Mouse (Mus musculus): ENCODE data around the gene Ruvbl1. TPM values are rescaled to one million over a fixed set of nuclear protein-coding genes. Genes with fewer than 3 reads are reported as not detected.

Ruvbl1 gene
- total and polyA plus RNA-seq, 3 experiments: 34.3 to 159 (median 35.6) TPM

- Histone ChIP-seq H3K36me3 (replicated peaks) (peaks cover 92% of the 10 kb centered on the region), H3K4me1 (ENCODE audit: insufficient read depth, low read depth, low read length) (0 out of 2 replicates have a peak, but pooled peaks cover 2% of the 10 kb centered on the region), H3K27me3 (ENCODE audit: insufficient read depth, low read length) (no peaks in the 10 kb centered on the region), H3K4me3 (ENCODE audit: low read depth, low read length) (no peak overlapping the region), H3K9me3 (replicated peaks) (no peaks in the 10 kb centered on the region)
- ATAC-seq (ENCODE audit: extremely low read depth, insufficient number of reproducible peaks, low FRiP score, poor library complexity, severe bottlenecking) (no peak), DNase-seq (ENCODE audit: low spot score) (no peak)
- TF ChIP-seq GATA1 (IDR thresholded peaks at IDR 0.05; ENCODE audit: borderline replicate concordance, low read length): no peak
- TF ChIP-seq POLR2AphosphoS5 (IDR thresholded peaks at IDR 0.05; ENCODE audit: insufficient replicate concordance, low read depth, low read length): no peak
- TF ChIP-seq CTCF (IDR thresholded peaks at IDR 0.05; ENCODE audit: low read depth, low read length): no peak
- TF ChIP-seq TAL1 (conservative IDR thresholded peaks at IDR 0.05; ENCODE audit: low read depth, low read length): no peak
- TF ChIP-seq GATA2 (IDR thresholded peaks at IDR 0.05; ENCODE audit: borderline replicate concordance, low read depth, low read length): no peak
Observed at GRCm38 (mm10) chr6:88489834-88490233, 24.6 kb downstream of the Ruvbl1 start.

GRCm38 (mm10) chr6:88490629-88491354, 25.6 kb downstream of the Ruvbl1 start:
- Histone ChIP-seq H3K9me3 (replicated peaks) (no peaks in the 10 kb centered on the region), H3K36me3 (replicated peaks) (peaks cover 88% of the 10 kb centered on the region), H3K4me3 (ENCODE audit: low read depth, low read length) (no peak overlapping the region), H3K4me1 (ENCODE audit: insufficient read depth, low read depth, low read length) (0 out of 2 replicates have a peak, but pooled peaks cover 2% of the 10 kb centered on the region), H3K27me3 (ENCODE audit: insufficient read depth, low read length) (no peaks in the 10 kb centered on the region)
- DNase-seq (ENCODE audit: low spot score) (no peak), ATAC-seq (ENCODE audit: extremely low read depth, insufficient number of reproducible peaks, low FRiP score, poor library complexity, severe bottlenecking) (no peak)
- TF ChIP-seq GATA1 (IDR thresholded peaks at IDR 0.05; ENCODE audit: borderline replicate concordance, low read length) (no peak), POLR2AphosphoS5 (IDR thresholded peaks at IDR 0.05; ENCODE audit: insufficient replicate concordance, low read depth, low read length) (no peak), TAL1 (conservative IDR thresholded peaks at IDR 0.05; ENCODE audit: low read depth, low read length) (no peak), CTCF (IDR thresholded peaks at IDR 0.05; ENCODE audit: low read depth, low read length) (no peak), GATA2 (IDR thresholded peaks at IDR 0.05; ENCODE audit: borderline replicate concordance, low read depth, low read length) (no peak)

- ATAC-seq (ENCODE audit: extremely low read depth, insufficient number of reproducible peaks, low FRiP score, poor library complexity, severe bottlenecking) (no peak), DNase-seq (ENCODE audit: low spot score) (no peak)
- Histone ChIP-seq H3K4me1 (ENCODE audit: insufficient read depth, low read depth, low read length) (peaks cover 5% of the 10 kb centered on the region), H3K36me3 (replicated peaks) (peaks cover 86% of the 10 kb centered on the region), H3K9me3 (replicated peaks) (no peaks in the 10 kb centered on the region), H3K27me3 (ENCODE audit: insufficient read depth, low read length) (no peaks in the 10 kb centered on the region), H3K4me3 (ENCODE audit: low read depth, low read length) (no peak overlapping the region)
- no peak for TF ChIP-seq TAL1 (conservative IDR thresholded peaks at IDR 0.05; ENCODE audit: low read depth, low read length)
Observed at GRCm38 (mm10) chr6:88493712-88494111, 28.5 kb downstream of the Ruvbl1 start.

GRCm38 (mm10) chr6:88499481-88500404, 34.5 kb downstream of the Ruvbl1 start:
- Histone ChIP-seq H3K27me3 (ENCODE audit: insufficient read depth, low read length) (no peaks in the 10 kb centered on the region; the same call in 1 of the 2 replicates), H3K4me1 (ENCODE audit: insufficient read depth, low read depth, low read length) (peaks cover 60% of the 10 kb centered on the region), H3K36me3 (replicated peaks) (peaks cover 85% of the 10 kb centered on the region), H3K9me3 (replicated peaks) (no peaks in the 10 kb centered on the region), H3K4me3 (ENCODE audit: low read depth, low read length) (peak overlapping the region; percentile 71)
- TF ChIP-seq POLR2AphosphoS5 (IDR thresholded peaks at IDR 0.05; ENCODE audit: insufficient replicate concordance, low read depth, low read length): no peak
- peak; percentile 15; the same call in 1 of the 2 replicates for TF ChIP-seq CTCF (IDR thresholded peaks at IDR 0.05; ENCODE audit: low read depth, low read length)
- ATAC-seq (ENCODE audit: extremely low read depth, insufficient number of reproducible peaks, low FRiP score, poor library complexity, severe bottlenecking) (no peak), DNase-seq (ENCODE audit: low spot score) (peak; percentile 60)

GRCm38 (mm10) chr6:88500405-88500767, 35.2 kb downstream of the Ruvbl1 start:
- no peaks in the 10 kb centered on the region for H3K9me3 ChIP-seq (replicated peaks)
- DNase-seq (ENCODE audit: low spot score): no peak
- no peak for ATAC-seq (ENCODE audit: extremely low read depth, insufficient number of reproducible peaks, low FRiP score, poor library complexity, severe bottlenecking)
- TF ChIP-seq GATA1 (IDR thresholded peaks at IDR 0.05; ENCODE audit: borderline replicate concordance, low read length) (no peak), TAL1 (conservative IDR thresholded peaks at IDR 0.05; ENCODE audit: low read depth, low read length) (no peak), GATA2 (IDR thresholded peaks at IDR 0.05; ENCODE audit: borderline replicate concordance, low read depth, low read length) (no peak), CTCF (IDR thresholded peaks at IDR 0.05; ENCODE audit: low read depth, low read length) (no peak), POLR2AphosphoS5 (IDR thresholded peaks at IDR 0.05; ENCODE audit: insufficient replicate concordance, low read depth, low read length) (no peak)
- H3K27me3 ChIP-seq (ENCODE audit: insufficient read depth, low read length): no peaks in the 10 kb centered on the region; the same call in 1 of the 2 replicates
- peaks cover 60% of the 10 kb centered on the region for H3K4me1 ChIP-seq (ENCODE audit: insufficient read depth, low read depth, low read length)
- peaks cover 90% of the 10 kb centered on the region for H3K36me3 ChIP-seq (replicated peaks)
- peak overlapping the region; percentile 71 for H3K4me3 ChIP-seq (ENCODE audit: low read depth, low read length)

All from G1E (cell line).